Mouse (Mus musculus) frontal cortex, postnatal 36 days (tissue): ENCODE data around the gene Ahcy.
"Not testable (repeated sequence)": the region's sequence is repeated elsewhere in the genome, so short reads cannot be mapped to it uniquely, and the experiment has no call there.

Experiments
- DNase-seq, 2 experiments: peaks; one replicate each; pipeline ENCODE4 v3.0.0; 2022; ENCODE audit warnings: low spot score in 2 of 2

Ahcy gene

GRCm38 (mm10) chr2:155074766-155075330 is 551 bp upstream of the Ahcy start:
- DNase-seq, result no peak

DNA sequence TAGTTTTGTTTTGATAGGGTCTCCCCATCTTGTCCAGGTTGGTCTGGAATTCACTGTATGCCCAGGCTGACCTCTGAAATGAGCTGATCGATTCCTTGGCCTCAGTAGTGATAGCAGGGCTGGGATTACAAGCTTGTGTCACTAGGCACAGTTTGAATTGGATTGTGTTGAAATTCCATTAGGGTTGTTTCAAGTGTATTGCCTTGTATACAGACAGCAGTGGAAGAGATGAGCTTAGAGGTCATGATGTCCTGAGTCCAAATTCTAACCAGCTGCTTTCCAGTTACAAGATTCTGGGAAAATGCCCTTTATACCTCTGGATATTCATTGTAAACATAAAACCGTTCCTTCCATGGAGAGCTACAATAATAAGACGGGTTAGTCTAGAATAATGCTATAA is 950 bp downstream of the Ahcy start:
- no peak for DNase-seq

- DNase-seq, result no peak
Observed at GRCm38 (mm10) chr2:155072353-155073145, 1.7 kb downstream of the Ahcy start.

DNA sequence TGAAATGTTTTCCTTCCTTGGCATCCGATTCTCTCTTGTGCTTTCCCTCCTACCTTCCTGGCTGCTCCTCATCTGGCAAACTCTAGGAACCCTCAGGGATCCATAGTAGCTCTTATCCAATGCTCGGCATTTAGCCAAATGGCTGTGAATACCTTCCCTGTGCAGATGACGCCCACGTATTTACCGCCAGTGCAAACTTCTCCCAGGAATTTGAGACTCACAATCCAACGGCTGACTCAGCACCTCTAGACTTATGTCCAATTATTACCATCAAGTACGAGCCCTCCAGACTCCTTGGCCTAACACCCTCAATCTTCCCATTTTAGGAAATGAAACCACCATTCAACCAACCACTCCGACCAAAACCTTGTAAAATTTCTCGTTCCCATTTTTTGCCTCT is 3.3 kb downstream of the Ahcy start:
- DNase-seq, result no peak

DNA sequence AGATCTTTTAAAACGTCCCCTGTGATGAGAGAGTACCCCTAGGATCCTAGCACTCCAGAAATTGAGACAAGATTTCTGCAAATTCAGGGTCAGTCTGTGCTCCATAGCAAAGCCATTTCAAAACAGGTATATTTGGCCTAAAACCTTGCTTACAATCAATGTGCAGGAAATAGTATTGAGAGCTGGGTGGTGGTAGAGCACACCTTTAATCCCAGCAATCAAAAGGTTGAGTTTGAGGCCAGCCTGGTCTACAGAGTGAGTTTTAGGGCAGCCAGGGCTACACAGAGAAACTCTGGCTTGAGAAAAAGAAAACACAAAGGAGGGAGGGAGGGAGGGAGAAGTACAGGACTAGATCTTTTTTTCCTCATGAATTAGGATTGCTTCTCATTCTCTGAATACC is 16.9 kb downstream of the Ahcy start:
- DNase-seq, result no peak

- no peak for DNase-seq
Observed at GRCm38 (mm10) chr2:155056076-155056578, 18.2 kb downstream of the Ahcy start.

DNA sequence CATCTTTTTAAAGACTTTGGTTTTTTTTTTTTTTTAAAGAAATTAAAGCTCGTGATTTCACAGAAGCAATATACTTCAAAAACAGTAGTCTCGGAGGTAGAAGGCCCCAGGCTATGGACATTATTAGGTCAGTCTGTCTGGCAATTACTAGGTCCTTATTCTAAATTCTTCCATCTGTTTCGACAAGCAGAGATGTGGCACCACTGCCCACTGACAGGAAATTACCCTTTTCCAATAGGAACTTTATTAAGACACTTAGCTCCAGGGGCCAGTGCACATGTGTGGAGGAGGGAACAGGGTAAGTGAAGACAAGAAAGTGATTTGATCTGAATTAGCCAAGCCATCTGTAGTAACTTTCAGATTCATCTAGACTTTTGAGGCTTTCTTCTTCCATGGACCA is 19.6 kb downstream of the Ahcy start:
- DNase-seq, result no peak

DNA sequence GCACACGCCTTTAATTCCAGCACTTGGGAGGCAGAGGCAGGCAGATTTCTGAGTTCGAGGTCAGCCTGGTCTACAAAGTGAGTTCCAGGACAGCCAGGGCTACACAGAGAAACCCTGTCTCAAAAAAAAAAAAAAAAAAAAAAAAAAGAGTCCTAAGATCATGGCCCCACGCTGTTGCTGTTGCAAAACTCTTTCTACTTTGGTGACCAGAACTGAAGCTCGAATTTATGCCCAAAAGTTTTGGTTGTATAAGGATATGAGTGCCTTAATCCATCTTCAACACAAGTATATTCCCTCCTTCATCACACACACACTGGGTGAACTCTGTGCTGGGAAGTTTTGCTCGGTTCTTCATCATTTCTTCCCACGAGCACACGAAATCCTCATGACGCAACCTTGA is 20.8 kb downstream of the Ahcy start:
- DNase-seq, result not testable (repeated sequence)

DNA sequence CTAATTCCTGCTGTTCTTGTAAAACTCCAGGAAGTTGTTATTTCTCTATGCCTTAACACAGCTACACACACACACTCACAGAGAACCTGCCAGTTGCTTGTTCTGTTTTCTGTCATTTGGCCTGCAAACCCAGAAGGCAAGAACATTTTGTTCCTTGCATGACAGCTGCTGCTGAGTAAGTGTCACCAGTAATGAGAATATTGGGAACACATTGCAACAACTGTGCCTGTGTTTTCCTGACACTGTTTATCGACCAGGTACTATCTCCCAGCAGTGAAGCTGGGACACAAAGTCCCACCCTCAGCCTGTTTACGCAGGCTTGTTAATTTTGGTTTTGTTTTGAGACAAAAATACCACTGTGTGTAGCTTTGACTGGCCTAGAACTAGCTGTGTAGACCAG is 21.6 kb downstream of the Ahcy start:
- no peak for DNase-seq

DNA sequence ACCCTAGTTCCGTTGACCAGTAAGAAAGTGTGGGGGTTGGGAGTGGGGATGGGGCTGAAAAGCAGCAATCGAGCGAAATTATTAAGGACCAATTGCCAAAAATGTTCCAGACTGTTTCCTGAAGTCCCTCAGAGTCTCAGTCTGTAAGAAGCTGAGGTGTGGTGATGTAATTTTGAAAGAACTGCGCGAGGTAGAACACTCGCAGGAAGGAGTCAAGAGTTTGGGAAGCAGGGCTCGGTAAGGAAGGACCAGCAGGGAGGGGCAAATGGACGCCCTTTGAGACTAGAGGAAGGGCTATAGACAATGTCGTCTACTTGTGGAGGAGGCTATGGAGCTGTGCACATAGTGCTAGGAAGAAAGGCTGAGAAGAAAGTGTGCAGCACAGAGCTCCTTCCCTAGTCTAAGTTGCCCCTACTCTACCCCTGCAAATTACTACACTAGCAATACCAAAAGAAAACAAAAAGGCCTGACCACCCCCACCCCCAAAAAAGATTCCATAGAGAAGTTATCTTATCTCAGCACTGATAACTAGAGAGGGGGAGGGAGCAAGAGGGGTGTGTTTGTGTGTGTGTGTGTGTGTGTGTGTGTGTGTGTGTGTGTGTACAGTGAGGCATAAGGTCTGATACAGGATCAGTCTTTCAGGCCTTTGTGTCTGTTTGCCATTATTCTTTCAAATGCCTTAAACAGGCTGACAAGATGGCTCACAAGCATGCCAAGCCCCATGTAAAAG is 22.5 kb downstream of the Ahcy start:
- no peak for DNase-seq

DNA sequence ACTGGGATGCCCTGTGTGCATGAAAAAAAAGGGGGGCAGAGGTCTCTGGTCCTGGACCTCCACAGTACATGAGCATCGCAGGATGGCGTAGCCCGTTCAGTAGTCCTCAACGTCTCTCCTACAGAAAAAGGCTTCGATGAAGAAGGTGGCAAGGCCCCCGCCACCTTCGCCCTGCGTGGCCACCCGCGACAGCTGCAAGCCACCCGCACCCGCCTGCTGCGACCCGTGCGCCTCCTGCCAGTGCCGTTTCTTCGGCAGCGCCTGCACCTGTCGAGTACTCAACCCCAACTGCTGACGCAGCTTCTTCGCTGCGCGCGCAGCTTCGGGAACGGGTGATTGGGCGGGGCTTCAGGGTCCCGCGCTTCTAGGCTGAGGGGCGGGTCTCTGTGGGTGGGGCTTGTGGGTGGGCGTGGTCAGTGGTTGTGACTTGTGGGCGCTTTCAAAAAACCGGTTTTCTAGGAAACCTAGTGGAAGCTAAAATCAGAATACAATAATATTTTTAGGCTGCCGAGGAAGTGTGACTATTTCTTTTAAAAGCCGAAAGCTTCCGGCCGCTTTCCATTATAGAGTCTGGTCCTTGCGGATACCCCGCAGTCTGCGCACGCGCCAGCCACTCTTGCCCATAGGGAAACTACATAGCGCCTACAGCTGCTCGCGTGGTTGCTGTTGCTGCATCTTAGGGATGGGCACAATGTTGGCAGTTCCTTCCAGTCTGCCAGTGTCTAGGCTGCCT is 23.6 kb downstream of the Ahcy start:
- peak; percentile 90 for DNase-seq

DNA sequence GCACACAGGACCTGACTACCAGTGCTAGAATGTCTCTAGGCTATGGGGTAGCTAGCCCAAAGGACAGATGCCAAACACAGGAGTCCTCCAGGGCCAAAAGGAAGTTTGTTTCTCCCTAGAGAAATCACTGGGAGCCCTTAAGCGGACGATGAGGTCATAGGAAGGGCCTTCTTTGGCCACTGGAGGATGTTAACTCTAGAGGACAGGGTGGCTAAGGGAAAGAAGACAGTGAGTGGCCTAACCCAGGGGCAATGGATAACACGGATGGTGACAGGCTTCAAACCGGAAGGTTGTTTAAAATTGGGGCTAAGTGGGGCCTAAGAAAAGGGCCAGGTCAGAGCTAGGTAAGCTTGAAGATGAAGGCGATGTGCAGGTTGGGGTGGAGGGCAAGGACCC is 24.2 kb downstream of the Ahcy start:
- no peak for DNase-seq

GRCm38 (mm10) chr2:155047452-155048178 is 26.7 kb downstream of the Ahcy start:
- no peak for DNase-seq

- DNase-seq, result no peak
Observed at GRCm38 (mm10) chr2:155046803-155047202, 27.5 kb downstream of the Ahcy start.

- no peak for DNase-seq
Observed at GRCm38 (mm10) chr2:155045075-155045474, 29.2 kb downstream of the Ahcy start.

GRCm38 (mm10) chr2:155044542-155044941 is 29.8 kb downstream of the Ahcy start:
- no peak for DNase-seq

- DNase-seq, result no peak
Observed at GRCm38 (mm10) chr2:155039956-155040355, 34.3 kb downstream of the Ahcy start.

DNA sequence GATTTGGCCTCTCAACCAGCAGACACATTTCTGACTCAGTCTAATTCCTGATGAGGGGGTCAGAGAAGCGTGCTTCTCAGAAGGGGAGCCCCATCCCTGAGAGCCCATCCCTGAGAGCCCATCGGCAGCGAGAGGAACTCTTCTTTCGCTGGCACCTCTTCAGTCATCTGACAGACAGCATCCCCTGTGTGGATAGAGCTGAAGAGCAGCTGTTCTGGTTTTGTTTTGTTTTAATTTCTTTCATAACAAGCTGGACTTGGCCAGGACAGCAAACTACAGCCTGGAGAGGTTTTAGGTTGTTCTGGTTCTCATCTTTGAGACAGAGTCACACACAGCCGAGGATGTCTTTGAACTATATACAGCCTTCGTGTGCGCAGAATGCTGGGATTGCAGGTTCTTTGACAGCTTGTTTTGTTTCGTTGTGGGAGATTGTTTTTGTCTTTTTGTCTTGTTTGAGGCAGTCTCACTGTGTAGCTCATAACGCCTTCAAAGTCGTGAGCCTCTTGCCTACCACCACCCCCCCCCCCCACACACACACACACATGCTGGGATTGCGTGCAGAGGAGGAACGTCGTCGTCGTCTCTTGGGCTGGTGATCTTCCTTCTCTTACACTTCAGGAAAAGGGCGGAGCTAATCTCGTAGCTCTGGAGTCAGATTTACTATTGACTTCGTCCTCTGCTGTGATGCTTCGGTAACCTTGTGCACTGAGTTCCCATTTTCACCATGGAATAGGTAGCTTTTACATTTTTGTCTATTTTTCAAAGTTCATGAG is 41.2 kb downstream of the Ahcy start:
- DNase-seq, result no peak

DNA sequence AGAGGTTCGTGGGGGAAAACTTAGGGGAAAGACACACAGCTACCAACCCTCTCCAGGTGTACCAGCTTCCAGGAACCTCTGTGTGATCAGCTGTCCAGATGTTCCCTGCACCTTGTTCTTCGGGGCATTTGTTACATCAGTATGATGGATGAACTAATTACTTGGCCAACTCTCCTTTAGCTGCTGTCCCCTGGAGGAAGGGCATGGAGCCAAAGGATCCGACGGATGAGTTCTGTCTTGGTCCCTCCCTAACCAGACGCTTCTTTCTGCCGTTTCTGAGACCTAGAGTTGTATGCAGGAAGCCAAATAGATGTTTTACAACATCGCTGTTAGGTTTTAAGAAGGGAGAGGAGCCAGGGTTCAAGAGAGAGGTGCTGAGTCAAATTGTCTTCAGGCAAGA is 43.5 kb downstream of the Ahcy start:
- no peak for DNase-seq

DNA sequence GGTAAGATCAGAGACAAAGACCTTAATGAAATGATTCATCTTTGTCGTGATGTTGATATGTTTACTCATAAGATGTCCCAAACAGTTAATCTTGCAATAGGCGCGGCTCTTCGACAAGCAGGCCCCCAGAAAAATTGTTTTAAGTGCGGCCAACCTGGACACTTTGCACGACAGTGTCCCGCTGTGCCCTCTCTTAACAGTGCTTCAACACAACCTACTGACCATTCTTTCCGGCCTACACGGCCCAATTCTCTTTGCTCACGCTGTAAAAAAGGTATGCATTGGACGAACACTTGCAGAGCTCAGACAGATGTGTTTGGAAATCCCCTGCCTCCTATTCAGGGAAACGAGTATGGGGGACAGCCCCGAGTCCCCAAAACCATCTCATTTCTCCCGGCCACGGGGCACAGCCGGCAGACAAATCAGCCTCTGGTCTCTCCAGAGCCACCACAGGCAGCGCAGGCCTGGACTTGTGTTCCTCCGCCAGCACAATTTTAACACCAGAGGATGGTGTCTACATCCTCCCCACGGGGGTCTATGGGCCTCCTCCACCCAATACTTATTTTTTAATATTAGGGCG is 54.0 kb downstream of the Ahcy start:
- DNase-seq, result not testable (repeated sequence)
